Mouse (Mus musculus) G1E (cell line): Measurements from ENCODE around the gene Pcnx3.

Experiments
- CTCF ChIP-seq: IDR thresholded peaks from 2 replicates; pipeline ENCODE4 v1.5.1; 2012; ENCODE audit warnings: low read depth, low read length, inconsistent platforms, mixed read lengths
- GATA1 ChIP-seq: IDR thresholded peaks from 2 replicates; pipeline ENCODE4 v1.6.1; 2012; ENCODE audit warnings: borderline replicate concordance, low read length, inconsistent platforms, mixed read lengths
- GATA2 ChIP-seq: IDR thresholded peaks from 2 replicates; pipeline ENCODE4 v1.6.1; 2012; ENCODE audit warnings: low read depth, low read length, inconsistent platforms, borderline replicate concordance
- POLR2AphosphoS5 ChIP-seq: IDR thresholded peaks from 2 replicates; pipeline ENCODE4 v1.6.1; 2012; ENCODE audit warnings: low read depth, low read length, inconsistent platforms; ENCODE audit not compliant: insufficient replicate concordance
- TAL1 ChIP-seq: conservative IDR thresholded peaks from 2 replicates; pipeline ENCODE4 v1.6.1; 2012; ENCODE audit warnings: low read depth, low read length, inconsistent platforms, mixed read lengths

DNA sequence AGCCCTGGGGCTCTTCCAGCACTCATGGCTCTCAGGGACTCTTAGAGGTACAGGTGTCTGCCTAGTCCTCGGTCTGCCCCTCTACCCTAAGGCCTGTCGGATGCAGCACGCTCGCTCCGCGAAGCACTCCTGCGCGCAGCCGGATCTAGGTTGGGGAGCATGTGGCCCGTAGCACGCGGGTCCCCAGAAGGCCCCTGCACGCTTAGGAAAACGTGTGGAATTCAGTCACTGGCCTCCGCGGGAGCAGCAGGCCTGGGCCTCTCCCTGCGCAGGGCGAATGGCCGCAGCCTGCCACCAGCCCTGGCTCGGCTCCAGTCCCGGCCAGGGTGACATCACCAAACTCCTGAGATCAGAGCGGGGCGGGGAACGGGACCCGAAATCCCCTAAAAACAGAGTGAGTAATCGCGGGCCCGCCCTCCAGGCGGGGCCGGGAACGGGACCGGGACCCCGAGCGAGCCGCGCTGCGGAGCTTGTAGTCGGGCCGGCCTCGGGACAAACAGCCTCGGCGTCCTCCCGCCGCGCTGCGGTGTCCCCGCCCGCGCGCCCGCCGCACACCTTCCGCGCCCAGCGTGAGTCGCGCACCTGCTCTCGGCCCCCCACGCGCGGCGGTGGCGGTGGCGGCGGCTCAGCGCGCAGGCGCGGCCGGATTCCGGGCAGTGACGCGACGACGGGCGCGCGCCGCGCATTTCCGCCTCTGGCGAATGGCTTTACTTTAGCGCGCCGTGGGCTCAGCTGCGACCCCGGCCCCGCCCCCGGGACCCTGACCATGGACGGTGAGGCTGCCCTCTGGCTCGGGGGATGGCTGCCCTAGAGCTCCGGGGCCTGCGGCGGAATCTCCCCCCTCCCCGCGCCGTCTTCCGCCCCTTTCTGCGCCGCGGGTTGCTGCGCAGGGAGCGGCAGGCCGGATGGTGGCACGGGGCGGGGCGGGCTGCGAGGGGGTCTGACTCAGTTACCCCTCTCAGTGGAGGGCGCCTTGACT is 51.4 kb downstream of the Pcnx3 start, which contains the start of gene Rela:
- TF ChIP-seq GATA1 (no peak), POLR2AphosphoS5 (no peak), CTCF (no peak), TAL1 (no peak), GATA2 (no peak)
